Mouse (Mus musculus): ENCODE results near the gene Sgo2a. TPM values are rescaled to one million over a fixed set of nuclear protein-coding genes. Genes with fewer than 3 reads are reported as not detected.

The Sgo2a gene
- polyA plus RNA-seq (2014; fragmentation: Illumina TruSeq; extraction: RNeasy Lipid Tissue Mini Kit (QIAGEN cat#74804); ENCODE audit: low replicate concordance), result 8.8 TPM

GRCm38 (mm10) chr1:57995432-57996132 lies at the start of gene Sgo2a:
TSS of gene Sgo2a (plus strand) at chr1:57995971.

GRCm38 (mm10) chr1:58018856-58019255 lies 23.1 kb downstream of the Sgo2a start, which contains the start of gene Kctd18:
TSS of gene Kctd18 (minus strand) at chr1:58018956.

DNA sequence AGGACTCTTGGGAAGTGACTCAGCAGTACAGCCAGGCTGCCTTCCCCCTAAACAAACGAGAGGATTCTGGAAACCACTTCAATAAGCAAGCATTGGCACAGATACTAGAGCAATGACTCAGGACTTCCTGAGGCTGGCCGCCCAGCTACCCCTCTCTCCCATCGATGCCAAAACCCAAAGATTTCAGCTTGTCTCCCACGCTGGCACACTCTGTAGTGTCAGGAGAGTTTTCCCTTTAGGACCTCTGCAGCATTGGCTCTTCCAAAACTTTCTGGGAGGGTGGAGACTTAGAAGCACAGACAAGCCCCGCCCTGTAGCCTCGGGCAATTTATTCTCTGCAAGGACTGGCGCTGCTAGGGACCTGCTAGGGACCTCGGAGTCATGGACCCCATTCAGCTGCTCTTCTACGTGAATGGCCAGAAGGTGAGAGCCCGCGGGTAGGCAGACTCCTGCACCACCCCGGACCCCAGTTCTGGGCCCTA lies 33.9 kb downstream of the Sgo2a start, which contains the start of gene Aox1:
Aox1 (plus strand) TSS at position 296 of the 482 bp plus-strand sequence.

Other genes with a start within 250 kb of the Sgo2a start
- 37.1 TPM for gene Spats2l, start 221.8 kb upstream of the Sgo2a start, polyA plus RNA-seq (2014; fragmentation: Illumina TruSeq; extraction: RNeasy Lipid Tissue Mini Kit (QIAGEN cat#74804); ENCODE audit: low replicate concordance)
- 8.7 TPM for gene Kctd18, start 23.0 kb downstream of the Sgo2a start, polyA plus RNA-seq (2014; fragmentation: Illumina TruSeq; extraction: RNeasy Lipid Tissue Mini Kit (QIAGEN cat#74804); ENCODE audit: low replicate concordance)
- gene Aox1, start 34.0 kb downstream of the Sgo2a start, polyA plus RNA-seq (2014; fragmentation: Illumina TruSeq; extraction: RNeasy Lipid Tissue Mini Kit (QIAGEN cat#74804); ENCODE audit: low replicate concordance), result 0.93 TPM
- 0.59 TPM for gene Aox3, start 117.2 kb downstream of the Sgo2a start, polyA plus RNA-seq (2014; fragmentation: Illumina TruSeq; extraction: RNeasy Lipid Tissue Mini Kit (QIAGEN cat#74804); ENCODE audit: low replicate concordance)
- not detected for gene Aox4, start 214.4 kb downstream of the Sgo2a start, polyA plus RNA-seq (2014; fragmentation: Illumina TruSeq; extraction: RNeasy Lipid Tissue Mini Kit (QIAGEN cat#74804); ENCODE audit: low replicate concordance)